Mouse (Mus musculus): ENCODE results near the gene Fcer2a. TPM values are rescaled to one million over a fixed set of nuclear protein-coding genes. Genes with fewer than 3 reads are reported as not detected.

Gene Fcer2a
- polyA plus RNA-seq, 2 experiments = 0.19 to 0.25 TPM

- no peak for ATAC-seq (ENCODE audit: low FRiP score, low read depth)
- Histone ChIP-seq H3K9ac (ENCODE audit: low read depth, low read length, severe bottlenecking) (no peak overlapping the region), H3K27ac (replicated peaks; ENCODE audit: low read depth, low read length) (no peak overlapping the region), H3K36me3 (ENCODE audit: control insufficient read depth, insufficient read depth, low read length) (no peaks in the 10 kb centered on the region), H3K27me3 (ENCODE audit: control insufficient read depth, insufficient read depth, low read length) (no peaks in the 10 kb centered on the region), H3K4me1 (ENCODE audit: control insufficient read depth, insufficient read depth, low read length) (no peaks in the 10 kb centered on the region), H3K9me3 (ENCODE audit: control insufficient read depth, low read length) (no peaks in the 10 kb centered on the region), H3K4me2 (replicated peaks; ENCODE audit: low read depth, low read length, severe bottlenecking) (no peak overlapping the region), H3K4me3 (replicated peaks; ENCODE audit: low read length) (no peak overlapping the region)
- TF ChIP-seq POLR2A (IDR thresholded peaks at IDR 0.05; ENCODE audit: borderline replicate concordance, extremely low read depth, insufficient read depth, insufficient read length) = no peak
- WGBS = 84% methylated on average over 6 of the region's 6 CpGs
- no peak for DNase-seq (ENCODE audit: low spot score)
These were observed 47.0 kb downstream of the Fcer2a start for GRCm38 (mm10) chr8:3646824-3647531.

- Histone ChIP-seq H3K27me3 (ENCODE audit: control insufficient read depth, insufficient read depth, low read length) (no peaks in the 10 kb centered on the region), H3K4me3 (replicated peaks; ENCODE audit: low read length) (no peak overlapping the region), H3K36me3 (ENCODE audit: control insufficient read depth, insufficient read depth, low read length) (no peaks in the 10 kb centered on the region), H3K4me1 (ENCODE audit: control insufficient read depth, insufficient read depth, low read length) (no peaks in the 10 kb centered on the region), H3K9ac (ENCODE audit: low read depth, low read length, severe bottlenecking) (no peak overlapping the region), H3K4me2 (replicated peaks; ENCODE audit: low read depth, low read length, severe bottlenecking) (no peak overlapping the region), H3K27ac (replicated peaks; ENCODE audit: low read depth, low read length) (no peak overlapping the region), H3K9me3 (ENCODE audit: control insufficient read depth, low read length) (no peaks in the 10 kb centered on the region)
- no peak for ATAC-seq (ENCODE audit: low FRiP score, low read depth)
- WGBS = 23% methylated on average over 5 of the region's 5 CpGs
- no peak for TF ChIP-seq POLR2A (IDR thresholded peaks at IDR 0.05; ENCODE audit: borderline replicate concordance, extremely low read depth, insufficient read depth, insufficient read length)
- peak; percentile 33 for DNase-seq (ENCODE audit: low spot score)
These were observed 48.2 kb downstream of the Fcer2a start for GRCm38 (mm10) chr8:3645804-3646203.

Other genes with a start within 250 kb of the Fcer2a start
- gene Pex11g, start 226.5 kb downstream of the Fcer2a start, polyA plus RNA-seq (2012; rRNA removed) = 6.0 and 7.7 TPM in 2 replicates
- 2.7 and 4.7 TPM in 2 replicates for gene Pex11g, start 226.5 kb downstream of the Fcer2a start, polyA plus RNA-seq (2014; fragmentation: Nextera tagmentation; extraction: Ambion mirVana)
- 0.11 and 0.17 TPM in 2 replicates for gene Tex45, start 223.3 kb downstream of the Fcer2a start, polyA plus RNA-seq (2012; rRNA removed)
- not detected in 2 replicates for gene Tex45, start 223.3 kb downstream of the Fcer2a start, polyA plus RNA-seq (2014; fragmentation: Nextera tagmentation; extraction: Ambion mirVana)
- 76.7 and 125 TPM in 2 replicates for gene Zfp358, start 201.0 kb downstream of the Fcer2a start, polyA plus RNA-seq (2012; rRNA removed)
- gene Zfp358, start 201.0 kb downstream of the Fcer2a start, polyA plus RNA-seq (2014; fragmentation: Nextera tagmentation; extraction: Ambion mirVana) = 27.5 and 27.9 TPM in 2 replicates
- gene Mcoln1, start 193.7 kb downstream of the Fcer2a start, polyA plus RNA-seq (2012; rRNA removed) = 148 and 202 TPM in 2 replicates
- 36.6 and 42.3 TPM in 2 replicates for gene Mcoln1, start 193.7 kb downstream of the Fcer2a start, polyA plus RNA-seq (2014; fragmentation: Nextera tagmentation; extraction: Ambion mirVana)
- 51.8 and 64.4 TPM in 2 replicates for gene Pnpla6, start 178.8 kb downstream of the Fcer2a start, polyA plus RNA-seq (2012; rRNA removed)
- 18.8 and 20.7 TPM in 2 replicates for gene Pnpla6, start 178.8 kb downstream of the Fcer2a start, polyA plus RNA-seq (2014; fragmentation: Nextera tagmentation; extraction: Ambion mirVana)
- 0.41 and 0.92 TPM in 2 replicates for gene C330021F23Rik, start 126.2 kb downstream of the Fcer2a start, polyA plus RNA-seq (2012; rRNA removed)
- gene C330021F23Rik, start 126.2 kb downstream of the Fcer2a start, polyA plus RNA-seq (2014; fragmentation: Nextera tagmentation; extraction: Ambion mirVana) = 0.36 and 0.73 TPM in 2 replicates
- 13.3 and 13.7 TPM in 2 replicates for gene Camsap3, start 106.9 kb downstream of the Fcer2a start, polyA plus RNA-seq (2012; rRNA removed)
- 6.6 and 7.3 TPM in 2 replicates for gene Camsap3, start 106.9 kb downstream of the Fcer2a start, polyA plus RNA-seq (2014; fragmentation: Nextera tagmentation; extraction: Ambion mirVana)
- gene Xab2, start 72.9 kb downstream of the Fcer2a start, polyA plus RNA-seq (2012; rRNA removed) = 69.5 and 79.7 TPM in 2 replicates
- 46.7 and 51.1 TPM in 2 replicates for gene Xab2, start 72.9 kb downstream of the Fcer2a start, polyA plus RNA-seq (2014; fragmentation: Nextera tagmentation; extraction: Ambion mirVana)
- gene Pet100, start 72.6 kb downstream of the Fcer2a start, polyA plus RNA-seq (2012; rRNA removed) = 24.2 and 55.4 TPM in 2 replicates
- 94.5 and 98.3 TPM in 2 replicates for gene Pet100, start 72.6 kb downstream of the Fcer2a start, polyA plus RNA-seq (2014; fragmentation: Nextera tagmentation; extraction: Ambion mirVana)
- not detected in 2 replicates for gene Pcp2, start 68.6 kb downstream of the Fcer2a start, polyA plus RNA-seq (2012; rRNA removed)
- gene Pcp2, start 68.6 kb downstream of the Fcer2a start, polyA plus RNA-seq (2014; fragmentation: Nextera tagmentation; extraction: Ambion mirVana) = 0.14 TPM in 1 of 2 replicates, not detected in the other
- gene Stxbp2, start 63.2 kb downstream of the Fcer2a start, polyA plus RNA-seq (2012; rRNA removed) = 61.6 and 88.2 TPM in 2 replicates
- gene Stxbp2, start 63.2 kb downstream of the Fcer2a start, polyA plus RNA-seq (2014; fragmentation: Nextera tagmentation; extraction: Ambion mirVana) = 29.1 and 31.7 TPM in 2 replicates
- gene Retn, start 38.4 kb downstream of the Fcer2a start, polyA plus RNA-seq (2012; rRNA removed) = 0.08 and 0.35 TPM in 2 replicates
- gene Retn, start 38.4 kb downstream of the Fcer2a start, polyA plus RNA-seq (2014; fragmentation: Nextera tagmentation; extraction: Ambion mirVana) = not detected in 2 replicates
- 0.14 and 0.34 TPM in 2 replicates for gene Mcemp1, start 28.4 kb downstream of the Fcer2a start, polyA plus RNA-seq (2012; rRNA removed)
- 0.26 and 0.29 TPM in 2 replicates for gene Mcemp1, start 28.4 kb downstream of the Fcer2a start, polyA plus RNA-seq (2014; fragmentation: Nextera tagmentation; extraction: Ambion mirVana)
- 7.3 and 7.9 TPM in 2 replicates for gene Fcor, start 21.8 kb downstream of the Fcer2a start, polyA plus RNA-seq (2012; rRNA removed)
- gene Fcor, start 21.8 kb downstream of the Fcer2a start, polyA plus RNA-seq (2014; fragmentation: Nextera tagmentation; extraction: Ambion mirVana) = 14.1 and 18.2 TPM in 2 replicates
- gene Trappc5, start 17.9 kb downstream of the Fcer2a start, polyA plus RNA-seq (2012; rRNA removed) = 40.5 and 41.2 TPM in 2 replicates
- 28.8 and 31.7 TPM in 2 replicates for gene Trappc5, start 17.9 kb downstream of the Fcer2a start, polyA plus RNA-seq (2014; fragmentation: Nextera tagmentation; extraction: Ambion mirVana)
- gene Clec4g, start 26.5 kb upstream of the Fcer2a start, polyA plus RNA-seq (2012; rRNA removed) = not detected in 2 replicates
- gene Clec4g, start 26.5 kb upstream of the Fcer2a start, polyA plus RNA-seq (2014; fragmentation: Nextera tagmentation; extraction: Ambion mirVana) = 0.25 TPM in 1 of 2 replicates, not detected in the other
- 0.17 and 0.19 TPM in 2 replicates for gene Cd209a, start 54.8 kb upstream of the Fcer2a start, polyA plus RNA-seq (2012; rRNA removed)
- 0.65 and 0.67 TPM in 2 replicates for gene Cd209a, start 54.8 kb upstream of the Fcer2a start, polyA plus RNA-seq (2014; fragmentation: Nextera tagmentation; extraction: Ambion mirVana)
- gene Cd209e, start 160.1 kb upstream of the Fcer2a start, polyA plus RNA-seq (2012; rRNA removed) = not detected in 2 replicates
- not detected in 2 replicates for gene Cd209e, start 160.1 kb upstream of the Fcer2a start, polyA plus RNA-seq (2014; fragmentation: Nextera tagmentation; extraction: Ambion mirVana)
- gene Cd209d, start 184.4 kb upstream of the Fcer2a start, polyA plus RNA-seq (2012; rRNA removed) = not detected in 2 replicates
- gene Cd209d, start 184.4 kb upstream of the Fcer2a start, polyA plus RNA-seq (2014; fragmentation: Nextera tagmentation; extraction: Ambion mirVana) = not detected in 2 replicates
- gene Cd209b, start 232.7 kb upstream of the Fcer2a start, polyA plus RNA-seq (2012; rRNA removed) = not detected in 2 replicates
- gene Cd209b, start 232.7 kb upstream of the Fcer2a start, polyA plus RNA-seq (2014; fragmentation: Nextera tagmentation; extraction: Ambion mirVana) = not detected in 2 replicates